Mouse (Mus musculus) ES-E14 (cell line): Measurements from ENCODE around the gene Edn2. TPM values are rescaled to one million over a fixed set of nuclear protein-coding genes. Genes with fewer than 3 reads are reported as not detected.

ENCODE experiments used
- DNase-seq: peaks from one replicate; pipeline ENCODE4 v3.0.0-alpha.2; 2013; ENCODE audit warnings: low read depth, low spot score
- H3K27ac ChIP-seq: 2 replicates; pipeline ENCODE4 v1.5.1; 2012; ENCODE audit warnings: low read depth, mild to moderate bottlenecking, low read length, moderate library complexity, mixed read lengths; ENCODE audit not compliant: poor library complexity, insufficient read depth, severe bottlenecking
- H3K36me3 ChIP-seq: 2 replicates; pipeline ENCODE4 v1.6.1; 2012; ENCODE audit warnings: mild to moderate bottlenecking, low read length, moderate library complexity, mixed read lengths; ENCODE audit not compliant: control insufficient read depth, poor library complexity, insufficient read depth, severe bottlenecking
- H3K4me1 ChIP-seq, 2 experiments: fragments of 150-350 bp in 1 of 2; sonication (generic) in 1 of 2; 2 replicates each; pipeline ENCODE4 v1.6.1; 2012; ENCODE audit warnings: low read length in 2 of 2, mild to moderate bottlenecking in 1 of 2, mixed read lengths in 1 of 2; ENCODE audit not compliant: control insufficient read depth in 2 of 2, insufficient read depth in 2 of 2, poor library complexity in 1 of 2
- H3K4me3 ChIP-seq, 2 experiments: fragments of 150-350 bp in 1 of 2; sonication (generic) in 1 of 2; 2 replicates each; pipeline ENCODE4 v1.5.1; 2012; ENCODE audit warnings: low read length in 2 of 2, low read depth in 1 of 2, mild to moderate bottlenecking in 1 of 2, mixed read lengths in 1 of 2; ENCODE audit not compliant: insufficient read depth in 1 of 2, poor library complexity in 1 of 2, severe bottlenecking in 1 of 2
- H3K9ac ChIP-seq: 2 replicates; pipeline ENCODE4 v1.6.1; 2012; ENCODE audit warnings: low read depth, mild to moderate bottlenecking, low read length, mixed read lengths; ENCODE audit not compliant: poor library complexity, insufficient read depth, severe bottlenecking
- H3K9me3 ChIP-seq: fragments of 150-350 bp; sonication (generic); 2 replicates; pipeline ENCODE4 v1.6.1; 2012; ENCODE audit warnings: low read depth, mild to moderate bottlenecking, low read length; ENCODE audit not compliant: control insufficient read depth, insufficient read depth
- CHD2 ChIP-seq: IDR thresholded peaks from 2 replicates; pipeline ENCODE4 v1.6.1; 2014; ENCODE audit warnings: mild to moderate bottlenecking, low read depth, low read length, inconsistent platforms
- HCFC1 ChIP-seq: IDR thresholded peaks from 2 replicates; pipeline ENCODE4 v1.6.1; 2012; ENCODE audit warnings: low read length, inconsistent platforms, borderline replicate concordance; ENCODE audit not compliant: insufficient read depth
- MAFK ChIP-seq: IDR thresholded peaks from 2 replicates; pipeline ENCODE4 v1.6.1; 2014; ENCODE audit warnings: mild to moderate bottlenecking, low read depth, low read length, inconsistent platforms; ENCODE audit not compliant: insufficient read depth
- ZC3H11A ChIP-seq: IDR thresholded peaks from 2 replicates; pipeline ENCODE4 v1.6.1; 2012; ENCODE audit warnings: low read depth, mild to moderate bottlenecking, inconsistent platforms, low read length, borderline replicate concordance
- ZNF384 ChIP-seq: IDR thresholded peaks from 2 replicates; pipeline ENCODE4 v1.6.1; 2012; ENCODE audit warnings: low read depth, low read length, inconsistent platforms
- in situ Hi-C, 2 experiments: fragments of 600-800 bp; cut with MboI; formaldehyde crosslinking; loops; one replicate each; pipeline ENCODE4 v1.15.1; 2025; ENCODE audit warnings: low sequenced_read_pairs in 2 of 2, inconsistent platforms in 1 of 2; ENCODE audit not compliant: unreplicated experiment in 2 of 2
- total RNA-seq: library from RNA; depleted of rRNA; stranded (reverse); fragments of 300-350 nt; gene quantifications from 2 replicates; pipeline ENCODE4 v1.2.3, GENCODE M21; 2012; rRNA removed

Edn2 gene
- total RNA-seq = 0.62 and 0.69 TPM in 2 replicates

DNA sequence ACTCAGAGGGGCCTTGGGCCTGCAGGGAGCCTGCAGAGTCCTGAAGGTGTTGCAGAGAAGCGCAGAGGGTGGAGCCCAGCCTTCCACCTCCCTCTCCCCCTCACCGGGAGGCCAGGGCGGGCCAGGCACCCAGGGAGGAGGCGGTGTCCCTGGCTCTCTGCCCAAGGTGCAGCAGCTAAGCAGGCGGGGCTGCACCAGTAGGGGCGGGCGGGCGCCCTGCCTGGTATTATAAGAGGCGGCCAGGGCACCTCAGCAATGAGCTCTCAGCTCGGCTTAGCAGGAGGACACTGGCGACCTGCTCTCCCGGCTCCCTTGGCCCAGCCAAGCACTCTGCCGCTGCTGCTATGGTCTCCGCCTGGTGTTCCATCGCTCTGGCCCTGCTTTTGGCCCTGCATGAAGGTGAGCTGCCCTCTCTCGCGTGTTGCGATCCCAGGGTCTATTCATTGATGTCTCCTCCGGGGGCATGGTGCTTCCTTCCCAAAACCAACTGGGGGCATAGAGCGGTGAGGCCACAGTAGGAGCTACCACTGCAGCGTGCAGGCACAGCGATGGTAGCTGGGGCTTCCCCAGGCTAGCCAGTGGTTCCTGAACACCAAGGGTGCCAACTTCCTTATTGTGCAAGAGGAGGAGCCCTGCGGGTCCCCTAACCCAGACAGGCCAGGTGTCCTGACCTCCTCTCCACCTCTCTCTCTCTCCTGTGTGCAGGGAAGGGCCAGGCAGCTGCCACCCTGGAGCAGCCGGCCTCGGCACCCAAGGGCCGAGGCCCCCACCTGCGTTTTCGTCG lies at the start of gene Edn2:
Gene Edn2, plus strand, starts transcription at position 41 of the 784 bp plus-strand sequence.
- peak within 1 kb of the TSS; percentile 42 to 51; a peak in 3 of 4 replicates for H3K4me3 ChIP-seq
- H3K9me3 ChIP-seq = no peaks in the 10 kb centered on the region
- H3K4me1 ChIP-seq = peaks cover 5 to 25% of the 10 kb centered on the region in 2 experiments; a peak in 2 of 4 replicates
- no peak within 1 kb of the TSS for H3K27ac ChIP-seq
- in situ Hi-C loops = no loop called here
- H3K36me3 ChIP-seq = no peaks in the 10 kb centered on the region
- TF ChIP-seq ZC3H11A (no peak), CHD2 (no peak), HCFC1 (no peak), ZNF384 (no peak), MAFK (no peak)
- DNase-seq = no peak
- H3K9ac ChIP-seq = no peak within 1 kb of the TSS

DNA sequence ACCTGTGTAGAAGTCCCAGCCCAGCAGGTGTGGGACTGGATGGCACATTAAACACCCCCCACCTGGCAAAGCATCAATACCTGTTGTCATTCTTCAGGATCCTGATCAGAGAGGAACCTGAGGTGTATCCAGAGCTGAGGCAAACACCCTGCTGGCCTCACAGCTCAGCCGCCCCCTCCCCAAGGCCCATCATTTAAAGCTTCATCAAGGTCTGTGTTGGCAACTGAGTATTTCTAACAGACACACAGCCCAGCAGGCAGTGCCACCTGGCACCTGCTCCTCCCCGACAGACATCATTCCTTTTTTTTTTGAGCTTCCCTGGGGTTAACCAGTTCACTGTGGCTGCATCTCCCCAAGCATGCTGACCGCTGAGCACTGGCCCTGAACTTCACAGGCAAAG lies 45.5 kb upstream of the Edn2 start:
- no peak for DNase-seq
- H3K36me3 ChIP-seq = no peaks in the 10 kb centered on the region
- in situ Hi-C loops = no loop called here
- H3K27ac ChIP-seq = no peak overlapping the region
- no peak overlapping the region for H3K9ac ChIP-seq
- TF ChIP-seq MAFK (no peak), CHD2 (no peak), ZNF384 (no peak), HCFC1 (no peak), ZC3H11A (no peak)
- no peaks in the 10 kb centered on the region for H3K4me1 ChIP-seq
- no peak overlapping the region for H3K4me3 ChIP-seq
- no peaks in the 10 kb centered on the region for H3K9me3 ChIP-seq

DNA sequence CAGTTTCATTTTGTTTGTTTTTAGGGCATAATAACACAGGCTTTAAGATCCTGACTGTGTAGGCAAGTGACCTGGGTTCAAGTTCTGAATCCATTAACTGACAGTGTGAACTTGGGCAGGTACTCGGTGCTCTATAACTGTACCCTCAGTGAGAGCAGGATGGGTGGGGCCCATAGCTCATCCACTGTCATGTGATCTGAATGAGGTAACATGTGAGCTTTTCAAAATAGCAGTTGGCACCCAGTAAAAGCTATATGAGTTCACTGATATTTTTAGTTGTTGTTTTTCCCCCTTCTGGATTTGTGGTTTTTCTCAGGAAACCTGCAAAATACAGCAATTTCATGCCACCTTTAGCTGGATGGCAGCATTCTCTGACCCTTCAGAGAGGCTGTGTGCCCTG lies 44.7 kb upstream of the Edn2 start:
- Histone ChIP-seq H3K4me1 (no peaks in the 10 kb centered on the region), H3K36me3 (no peaks in the 10 kb centered on the region), H3K9ac (no peak overlapping the region), H3K9me3 (no peaks in the 10 kb centered on the region), H3K27ac (no peak overlapping the region), H3K4me3 (no peak overlapping the region)
- TF ChIP-seq MAFK = no peak
- no peak for TF ChIP-seq HCFC1
- no peak for TF ChIP-seq ZNF384
- no peak for TF ChIP-seq ZC3H11A
- no peak for TF ChIP-seq CHD2
- DNase-seq = no peak
- in situ Hi-C loops = no loop called here

DNA sequence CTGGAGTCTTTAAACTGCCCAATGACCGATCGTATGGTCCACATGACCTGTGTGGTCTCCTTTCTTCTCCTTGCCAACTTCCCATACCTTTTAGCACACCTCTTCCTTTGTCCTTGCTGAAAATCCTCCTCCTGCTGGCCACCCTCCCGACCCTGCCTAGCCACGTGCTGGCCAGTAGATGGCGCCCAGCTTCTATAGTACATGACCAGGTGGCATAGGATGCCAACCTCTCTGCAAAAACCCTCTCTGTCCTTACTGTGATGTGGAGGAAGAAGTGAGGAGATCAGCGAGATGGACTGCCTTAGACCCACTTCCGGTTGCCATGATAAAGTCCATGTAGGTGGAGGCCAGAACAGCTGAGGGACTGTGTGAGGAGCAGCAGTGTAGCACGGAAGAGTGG lies 40.7 kb upstream of the Edn2 start:
- no peaks in the 10 kb centered on the region for H3K36me3 ChIP-seq
- TF ChIP-seq MAFK (no peak), ZC3H11A (no peak), ZNF384 (no peak), CHD2 (no peak), HCFC1 (no peak)
- no peak for DNase-seq
- in situ Hi-C loops = loop anchor here in 1 of 2 experiments (10.0 kb wide), 1 partner anchor 185 kb away; no protein-coding TSS in a partner anchor
- no peak overlapping the region for H3K4me3 ChIP-seq
- no peaks in the 10 kb centered on the region for H3K4me1 ChIP-seq
- H3K9me3 ChIP-seq = no peaks in the 10 kb centered on the region
- no peak overlapping the region for H3K27ac ChIP-seq
- H3K9ac ChIP-seq = no peak overlapping the region
